Mouse (Mus musculus): ENCODE results near the gene Pfkm.

GRCm38 (mm10) chr15:98076901-98077300 lies 15.5 kb upstream of the Pfkm start:
- TF ChIP-seq USF1 (IDR thresholded peaks at IDR 0.05; ENCODE audit: low read depth), result no peak
- TF ChIP-seq E2F4 (IDR thresholded peaks at IDR 0.05; ENCODE audit: insufficient read depth), result no peak

Data from myocyte (in vitro differentiated cells).